Mouse (Mus musculus) ZHBTc4 (cell line): ENCODE measurements around the gene Adamtsl4.
"Not testable (repeated sequence)": the region's sequence is repeated elsewhere in the genome, so short reads cannot be mapped to it uniquely, and the experiment has no call there.

ENCODE experiments used
- DNase-seq: peaks from one replicate; pipeline ENCODE4 v3.0.0-alpha.2; 2011; ENCODE audit warnings: low read depth, low spot score

Adamtsl4 gene

DNA sequence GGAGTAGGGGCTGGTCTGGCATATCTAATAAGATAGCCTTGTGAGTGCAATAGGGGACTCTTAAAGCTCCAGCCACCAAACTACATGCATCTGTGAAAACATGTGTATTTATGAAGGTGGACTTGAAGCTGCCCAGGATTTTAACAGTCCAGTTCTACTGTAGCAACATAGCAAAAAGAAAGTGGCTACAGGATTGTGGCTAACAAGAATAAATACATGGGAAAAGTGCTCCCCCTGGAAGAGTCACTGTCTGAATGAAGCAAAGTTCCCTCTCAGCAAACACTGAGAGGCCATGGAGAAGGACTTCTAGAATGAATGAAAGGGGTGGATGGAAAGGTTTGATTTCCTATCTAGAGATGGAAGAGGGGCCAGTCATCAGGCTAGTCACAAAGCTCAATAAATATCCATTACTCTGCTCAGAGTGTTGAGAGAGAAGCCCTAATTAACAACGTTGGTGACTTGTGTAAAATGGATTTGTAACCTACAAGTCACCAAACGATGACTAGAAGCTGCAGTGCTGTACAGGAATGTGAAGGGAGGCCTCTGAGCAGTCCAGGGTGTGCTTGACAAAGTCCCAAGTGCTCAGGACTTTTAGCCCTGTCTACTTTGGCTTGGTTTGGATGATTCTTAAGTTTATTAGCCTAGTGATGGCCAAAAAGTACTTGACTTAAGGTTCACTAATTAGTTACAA lies 26.8 kb downstream of the Adamtsl4 start:
- no peak for DNase-seq

DNA sequence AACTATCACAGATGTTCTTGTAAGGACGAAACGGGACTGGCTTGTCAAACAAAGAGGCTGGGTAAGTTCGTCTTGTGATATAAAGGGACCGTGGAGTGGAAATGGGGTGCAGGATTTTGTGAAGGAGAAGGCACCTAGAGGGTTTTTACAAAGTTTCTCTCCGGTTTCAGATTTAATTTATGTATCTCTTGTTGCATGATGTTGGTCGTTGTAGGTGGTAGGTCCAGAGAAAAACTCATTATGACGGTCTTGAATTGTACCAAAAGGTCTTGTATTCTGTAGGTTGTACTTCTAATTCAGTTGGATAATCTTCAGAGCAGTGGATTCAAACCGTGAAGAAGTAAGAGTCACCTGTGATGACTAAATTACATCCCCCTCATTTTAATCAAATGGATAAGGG lies 27.8 kb downstream of the Adamtsl4 start:
- DNase-seq = no peak

DNA sequence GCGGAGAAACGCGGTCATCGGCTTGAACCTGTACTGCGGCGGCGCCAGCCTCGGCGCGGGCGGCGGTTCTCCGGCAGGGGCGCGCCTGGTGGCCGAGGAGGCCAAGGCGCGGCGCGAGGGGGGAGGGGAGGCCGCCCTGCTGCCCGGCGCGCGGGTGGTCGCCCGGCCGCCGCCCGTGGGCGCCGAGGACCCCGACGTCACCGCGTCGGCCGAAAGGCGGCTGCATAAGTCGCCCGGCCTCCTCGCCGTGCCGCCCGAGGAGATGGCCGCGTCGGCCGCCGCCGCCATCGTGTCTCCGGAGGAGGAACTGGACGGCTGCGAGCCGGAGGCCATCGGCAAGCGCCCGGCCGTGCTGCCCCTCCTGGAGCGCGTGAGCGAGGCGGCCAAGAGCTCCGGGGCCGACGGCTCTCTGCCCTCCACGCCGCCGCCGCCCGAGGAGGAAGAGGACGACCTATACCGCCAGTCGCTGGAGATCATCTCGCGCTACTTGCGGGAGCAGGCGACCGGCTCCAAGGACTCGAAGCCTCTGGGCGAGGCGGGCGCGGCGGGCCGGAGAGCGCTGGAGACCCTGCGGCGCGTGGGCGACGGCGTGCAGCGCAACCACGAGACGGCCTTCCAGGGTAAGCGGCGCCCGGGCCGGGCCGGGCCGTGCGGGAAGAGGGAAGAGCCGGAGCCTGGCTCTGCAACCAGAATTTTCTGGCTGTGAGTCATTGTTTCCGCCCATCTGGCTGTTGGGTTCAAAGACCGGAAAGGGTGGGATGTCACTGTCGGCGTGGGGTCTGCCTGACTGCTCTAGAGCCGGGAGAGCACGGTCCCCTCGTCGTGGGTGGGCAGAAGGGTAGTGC lies 28.6 kb downstream of the Adamtsl4 start:
- DNase-seq = peak; percentile 85

DNA sequence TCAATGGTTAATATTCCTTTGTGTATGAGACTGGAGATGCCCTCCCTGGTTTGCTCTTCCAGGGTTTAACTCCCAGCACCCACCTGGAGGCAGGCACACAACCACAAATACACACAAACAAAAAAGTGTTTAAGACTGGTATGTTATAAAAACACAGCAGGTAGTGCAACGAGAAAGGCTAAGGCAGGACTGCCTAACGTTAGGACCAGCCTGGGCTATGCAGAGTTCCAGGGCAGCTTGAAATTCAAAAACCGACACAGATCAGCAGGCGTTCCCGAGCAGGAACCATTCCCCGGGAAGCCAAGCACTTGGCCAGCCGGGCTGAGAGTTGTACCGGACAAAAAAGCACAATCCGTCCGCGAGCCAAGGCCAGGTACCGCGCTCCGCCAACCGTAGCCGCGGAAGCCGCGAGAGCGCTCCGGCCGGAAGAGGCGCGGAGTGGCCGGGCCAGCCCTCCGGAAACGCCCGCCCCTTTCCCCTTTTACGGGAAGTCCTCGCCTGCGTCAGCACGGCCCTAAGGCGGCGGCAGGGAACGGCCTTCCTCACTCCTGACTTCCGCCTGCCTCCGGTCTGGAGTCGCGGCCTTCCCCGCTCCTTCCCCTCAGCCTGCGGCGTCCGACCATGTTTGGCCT lies 29.4 kb downstream of the Adamtsl4 start, which contains the start of gene Mcl1:
Gene Mcl1, plus strand, starts transcription at position 553 of the 632 bp plus-strand sequence.
- peak; percentile 96 for DNase-seq

DNA sequence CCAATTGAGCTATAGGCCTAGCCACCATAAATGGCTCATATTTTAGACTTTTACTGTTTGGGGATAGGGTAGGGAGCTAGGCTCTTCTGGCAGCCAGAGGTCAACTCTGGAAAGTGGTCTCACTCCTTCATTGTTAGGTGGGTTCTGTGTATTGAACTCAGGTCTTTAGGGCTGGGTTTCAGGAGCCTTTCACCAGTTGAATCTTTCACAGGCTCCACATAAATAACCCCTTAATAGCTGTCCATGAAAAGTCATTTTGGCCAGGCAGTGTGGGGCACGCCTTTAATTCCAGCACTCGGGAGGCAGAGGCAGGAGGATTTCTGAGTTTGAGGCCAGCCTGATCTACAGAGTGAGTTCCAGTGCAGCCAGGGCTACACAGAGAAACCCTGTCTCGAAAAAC lies 30.0 kb downstream of the Adamtsl4 start:
- DNase-seq = no peak

DNA sequence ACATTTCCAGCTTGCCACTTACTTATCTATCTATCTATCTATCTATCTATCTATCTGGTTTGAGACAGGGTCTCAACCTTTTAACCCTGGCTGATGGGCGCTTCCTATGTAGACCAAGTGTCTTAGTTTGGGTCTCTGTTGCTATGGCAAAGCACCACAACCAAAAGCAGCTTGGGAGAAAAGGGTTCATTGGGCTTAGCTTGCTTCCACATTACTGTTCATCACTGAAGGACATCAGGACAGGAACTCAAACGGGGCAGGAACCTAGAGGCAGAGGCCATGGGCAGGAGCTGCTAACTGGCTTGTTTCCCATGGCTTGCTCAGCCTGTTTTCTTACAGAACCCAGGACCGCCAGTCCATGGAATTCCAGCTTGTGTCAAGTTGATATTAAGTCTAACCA lies 30.6 kb downstream of the Adamtsl4 start:
- DNase-seq = no peak

DNA sequence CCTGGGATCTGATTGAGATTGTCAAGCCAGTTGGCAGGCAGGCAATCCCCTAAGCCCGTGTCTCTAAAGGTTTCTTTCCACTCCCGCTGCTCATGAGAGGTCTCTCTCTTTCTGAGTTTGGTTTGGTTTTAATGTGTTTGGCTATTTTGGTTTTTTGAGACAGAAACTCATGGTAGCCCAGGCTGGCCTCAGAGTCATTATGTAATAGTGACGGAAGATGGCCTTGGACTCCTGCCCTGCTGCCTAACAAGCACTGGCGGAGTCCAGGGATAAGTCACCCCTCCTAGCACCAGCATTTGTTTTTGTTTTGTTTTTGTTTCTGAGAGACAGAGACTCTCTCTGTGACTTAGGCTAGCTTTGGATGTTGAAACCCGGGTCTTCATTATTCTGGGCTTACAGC lies 32.3 kb downstream of the Adamtsl4 start:
- DNase-seq = no peak

DNA sequence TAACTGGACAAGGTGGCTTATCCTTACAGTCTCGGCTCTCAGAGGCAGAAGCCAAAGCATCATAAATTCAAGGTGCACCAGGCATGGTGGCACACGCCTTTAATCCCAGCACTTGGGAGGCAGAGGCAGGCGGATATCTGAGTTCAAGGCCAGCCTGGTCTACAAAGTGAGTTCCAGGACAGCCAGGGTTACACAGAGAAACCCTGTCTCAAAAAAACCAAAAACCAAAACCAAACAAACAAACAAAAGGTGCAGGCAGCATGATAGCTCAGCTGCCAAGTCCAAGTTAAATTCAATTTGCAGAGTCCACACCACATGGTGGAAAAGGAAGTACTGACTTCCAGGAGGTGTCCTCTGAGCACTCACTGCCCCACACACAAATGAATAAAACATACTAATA lies 33.3 kb downstream of the Adamtsl4 start:
- DNase-seq = not testable (repeated sequence)

DNA sequence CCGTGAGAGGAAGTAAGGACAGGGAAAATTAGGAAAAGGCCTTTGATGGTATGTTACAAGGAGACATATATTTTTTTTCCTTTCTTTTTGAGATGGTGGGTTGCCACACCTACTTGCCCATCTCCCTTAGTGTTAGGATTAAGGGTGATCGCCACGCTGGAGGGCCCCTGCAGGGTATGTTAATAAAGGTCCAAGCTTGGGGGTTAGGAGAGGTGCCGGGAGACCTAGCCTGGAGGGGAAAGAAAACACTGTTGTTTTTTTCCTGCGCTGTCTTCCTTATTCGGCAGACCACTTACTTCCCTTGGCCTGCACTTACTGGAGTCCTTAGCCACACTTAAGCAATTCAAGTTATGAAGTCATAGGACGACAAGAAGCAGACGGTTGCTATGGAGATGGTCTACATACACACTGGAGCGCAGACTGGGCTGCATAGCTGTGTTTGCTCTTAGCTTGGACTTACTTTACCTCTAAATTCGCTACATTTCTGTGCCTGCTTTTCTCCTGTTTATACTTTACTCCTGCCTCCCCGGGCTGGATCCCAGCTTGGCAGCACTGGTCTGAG lies 34.2 kb downstream of the Adamtsl4 start:
- DNase-seq = peak; percentile 70

DNA sequence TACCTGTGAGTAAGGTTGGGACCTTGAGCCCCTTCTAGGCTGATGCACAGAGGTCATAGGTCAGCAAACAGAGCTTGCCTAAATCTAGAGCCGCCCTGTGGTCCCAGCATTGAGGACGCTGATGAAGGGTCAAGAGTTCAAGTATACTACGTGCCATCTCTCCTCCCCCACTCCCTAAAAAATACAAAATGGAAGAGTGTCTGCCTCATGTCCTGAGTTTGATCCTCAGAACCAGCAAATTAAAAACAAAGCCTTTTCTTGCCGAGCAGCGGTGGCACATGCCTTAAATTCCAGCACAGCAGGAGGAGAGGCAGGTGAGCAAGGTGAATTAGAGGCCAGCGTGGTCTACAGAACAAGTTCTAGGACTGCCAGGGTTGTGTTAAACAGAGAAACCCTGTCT lies 34.8 kb downstream of the Adamtsl4 start:
- DNase-seq = peak; percentile 95

DNA sequence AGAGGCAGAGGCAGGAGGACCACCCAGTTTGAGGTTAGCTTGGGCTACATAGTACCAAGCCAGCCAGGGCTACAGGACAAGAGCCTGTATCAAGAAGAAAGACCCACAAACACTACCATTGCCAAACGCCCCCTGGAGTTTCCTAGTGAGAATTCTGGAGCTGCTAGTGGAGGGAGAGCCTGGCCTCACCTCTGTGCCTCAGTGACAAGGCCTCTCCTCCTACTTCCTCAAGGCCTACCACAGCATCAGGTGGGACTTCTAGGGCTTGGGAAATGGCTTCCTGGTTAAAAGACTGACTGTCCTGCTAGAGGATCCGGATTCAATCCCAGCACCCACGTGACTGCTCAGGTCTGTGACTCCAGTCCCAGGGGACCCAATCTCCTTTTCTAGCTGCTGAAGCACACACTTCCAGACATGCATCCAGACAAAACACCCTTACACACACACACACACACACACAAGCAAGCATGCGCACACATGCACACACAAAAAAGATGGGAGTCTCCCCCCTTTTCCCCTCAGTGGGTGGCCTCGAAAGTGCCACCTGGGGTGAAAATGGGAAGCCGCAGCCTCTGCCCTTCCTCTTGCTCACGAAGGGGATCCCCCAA lies 35.4 kb downstream of the Adamtsl4 start:
- peak; percentile 91 for DNase-seq

DNA sequence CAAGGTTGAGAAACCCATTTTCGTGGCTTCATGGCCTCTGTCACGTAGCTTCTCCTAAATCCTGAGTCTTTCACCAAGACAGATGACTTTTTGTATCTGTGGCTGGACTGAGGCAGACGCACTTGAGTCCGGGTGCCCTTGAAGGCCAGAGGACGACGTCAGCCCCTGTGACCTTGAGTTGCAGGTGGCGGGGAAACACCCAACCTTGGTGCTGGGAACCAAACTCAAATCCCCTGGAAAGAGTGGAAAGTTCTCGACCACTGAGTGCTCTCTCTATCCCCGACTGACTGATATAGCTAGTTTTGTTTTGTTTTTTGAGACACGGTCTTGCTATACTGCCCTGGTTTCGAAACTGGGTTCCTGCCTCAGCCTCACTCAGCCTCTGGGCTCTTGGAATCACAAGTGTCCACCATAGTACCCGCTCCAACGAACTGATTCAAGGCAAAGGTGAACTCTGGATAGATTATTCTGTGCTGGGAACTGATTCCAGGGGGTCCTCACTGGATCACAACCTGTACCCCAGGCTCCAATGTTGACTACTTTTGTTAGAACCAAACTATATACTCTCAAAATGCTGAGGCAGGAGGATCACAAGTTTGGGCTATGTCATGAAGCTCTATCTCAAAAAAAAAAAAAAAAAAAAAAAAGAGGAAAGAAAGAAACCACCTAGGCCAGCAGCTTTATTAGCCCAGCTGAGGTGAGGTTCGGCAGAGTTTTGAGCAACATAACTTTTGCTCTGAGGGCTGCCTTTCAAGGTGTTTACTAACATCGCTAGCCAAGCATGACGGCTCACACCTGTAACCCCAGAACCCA lies 36.1 kb downstream of the Adamtsl4 start:
- peak; percentile 83 for DNase-seq

DNA sequence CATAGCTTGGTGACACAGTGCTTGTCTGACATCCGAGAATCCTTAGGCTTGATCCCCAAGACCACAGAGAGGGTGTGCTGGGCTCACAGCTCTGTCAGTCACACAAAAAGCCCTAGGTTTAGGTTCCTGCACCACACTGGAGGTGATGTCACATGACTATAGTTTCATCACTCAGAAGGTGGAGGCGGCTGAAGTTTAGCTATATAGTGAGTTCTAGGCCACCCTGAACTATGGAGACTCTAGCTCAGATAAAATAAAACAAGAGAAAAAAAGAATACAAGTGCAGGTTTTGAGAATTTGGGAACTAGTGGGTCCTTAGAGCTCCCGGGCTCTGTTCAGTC lies 36.7 kb downstream of the Adamtsl4 start:
- no peak for DNase-seq

DNA sequence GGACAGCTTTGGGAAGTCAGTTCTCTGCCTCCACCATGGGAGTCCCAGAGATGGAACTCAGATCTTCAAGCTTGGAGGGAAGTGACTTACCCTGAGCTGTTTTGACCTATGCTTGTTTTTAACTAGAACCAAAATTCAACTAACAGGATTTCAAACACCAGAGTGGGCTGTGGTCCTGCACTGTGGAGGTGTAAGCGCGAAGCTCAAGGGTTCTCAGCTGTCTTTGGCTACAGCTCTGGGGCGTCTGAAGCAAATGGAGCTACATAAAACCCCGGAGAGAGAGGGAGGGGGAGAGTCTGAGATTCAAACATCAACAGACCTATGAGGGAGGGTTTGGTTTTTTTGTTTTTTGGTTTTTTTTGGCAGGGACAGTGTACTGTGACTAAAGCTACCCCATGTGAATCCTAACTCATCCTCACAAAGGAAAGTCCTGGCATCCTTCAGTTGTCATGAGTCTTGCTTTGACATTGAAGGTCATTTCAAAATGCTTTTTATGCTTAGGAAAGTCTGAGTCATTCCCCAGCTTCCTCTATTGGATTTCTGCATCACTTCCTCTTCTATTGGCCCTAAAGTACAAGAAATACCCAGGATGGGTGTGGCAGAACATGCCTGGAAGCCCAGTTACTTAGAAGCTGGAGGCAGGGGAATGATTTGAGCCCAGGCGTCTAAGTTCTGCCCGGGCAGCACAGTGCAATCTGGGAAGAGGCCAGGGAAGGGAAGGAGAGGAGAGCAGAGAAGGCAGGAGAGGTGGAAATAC lies 37.3 kb downstream of the Adamtsl4 start:
- peak; percentile 82 for DNase-seq

DNA sequence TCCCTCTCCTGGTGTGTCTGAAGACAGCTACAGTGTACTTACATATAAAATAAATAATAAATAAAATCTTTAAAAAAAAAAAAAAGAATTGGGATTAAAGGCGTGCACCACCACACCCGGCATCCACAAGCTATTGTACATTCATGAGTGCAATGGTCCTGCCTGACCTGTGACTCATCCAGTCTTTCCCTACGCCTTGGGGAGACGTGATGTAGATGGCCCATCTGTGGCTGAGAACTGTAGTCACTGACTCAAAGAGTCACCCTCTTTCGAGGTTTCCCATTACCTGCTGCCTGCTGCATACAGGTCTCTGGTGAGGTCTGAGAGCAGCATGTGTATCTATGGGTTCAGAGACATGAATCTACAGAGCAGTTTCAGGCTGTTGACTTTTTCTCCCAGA lies 39.7 kb downstream of the Adamtsl4 start:
- DNase-seq = no peak

DNA sequence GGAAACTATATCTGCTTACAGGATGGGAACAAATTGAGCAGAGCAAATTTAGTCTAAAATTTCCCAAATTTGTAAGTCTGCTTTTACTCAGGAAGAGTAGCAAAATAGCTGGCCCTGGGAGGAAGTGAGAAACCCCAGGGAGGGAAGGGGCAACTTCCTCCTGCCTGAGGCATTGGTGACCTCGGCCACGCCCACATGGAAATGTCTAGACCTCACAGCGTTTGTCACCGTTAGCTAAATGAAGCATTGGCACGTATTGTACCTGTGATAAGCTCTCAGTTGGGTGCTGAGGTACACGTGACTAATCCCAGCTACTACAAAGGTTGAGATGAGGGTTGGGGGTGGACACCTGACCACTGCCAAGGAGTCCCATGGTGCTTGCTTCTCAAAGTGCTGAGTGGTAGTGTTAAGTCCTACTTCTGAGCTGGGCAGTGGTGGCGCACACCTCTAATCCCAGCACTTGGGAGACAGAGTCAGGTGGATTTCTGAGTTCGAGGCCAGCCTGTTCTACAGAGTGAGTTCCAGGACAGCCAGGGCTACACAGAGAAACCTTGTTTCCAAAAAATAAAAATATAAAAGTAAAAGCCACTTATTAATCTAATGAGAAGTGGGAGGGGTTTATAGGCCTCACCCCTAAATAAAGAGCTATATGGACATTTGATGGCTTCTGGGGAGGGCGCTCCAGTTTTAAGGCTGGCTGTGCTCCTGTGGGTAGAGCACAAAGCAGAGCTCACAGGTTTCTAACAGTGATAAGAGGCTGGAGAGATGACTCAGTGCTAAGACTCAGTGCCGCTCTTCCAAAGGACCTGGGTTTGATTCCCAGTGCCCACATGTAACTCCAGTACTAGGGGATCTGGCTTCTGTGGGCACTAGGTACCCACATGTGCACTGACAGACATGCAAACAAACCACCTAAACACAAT lies 42.1 kb downstream of the Adamtsl4 start:
- peak; percentile 92 for DNase-seq

DNA sequence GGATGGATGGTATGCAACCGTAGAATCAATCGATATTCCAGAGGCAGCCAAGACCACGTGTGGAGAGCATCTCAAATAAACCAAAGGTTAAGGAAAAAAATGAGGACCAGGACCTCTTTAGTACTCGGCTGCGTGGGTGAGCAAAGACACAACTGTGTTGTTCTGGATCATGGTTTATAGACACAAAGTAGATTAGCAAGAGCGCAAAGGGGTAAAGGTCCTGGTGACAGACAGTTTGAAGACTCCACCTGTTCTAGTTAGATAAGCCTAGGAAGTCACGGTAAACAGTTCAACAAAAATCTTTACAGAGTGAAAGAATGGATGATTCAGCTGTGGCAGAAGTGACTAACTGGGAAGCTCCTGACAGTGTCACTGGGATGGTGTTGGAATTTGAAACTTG lies 44.6 kb downstream of the Adamtsl4 start:
- no peak for DNase-seq

DNA sequence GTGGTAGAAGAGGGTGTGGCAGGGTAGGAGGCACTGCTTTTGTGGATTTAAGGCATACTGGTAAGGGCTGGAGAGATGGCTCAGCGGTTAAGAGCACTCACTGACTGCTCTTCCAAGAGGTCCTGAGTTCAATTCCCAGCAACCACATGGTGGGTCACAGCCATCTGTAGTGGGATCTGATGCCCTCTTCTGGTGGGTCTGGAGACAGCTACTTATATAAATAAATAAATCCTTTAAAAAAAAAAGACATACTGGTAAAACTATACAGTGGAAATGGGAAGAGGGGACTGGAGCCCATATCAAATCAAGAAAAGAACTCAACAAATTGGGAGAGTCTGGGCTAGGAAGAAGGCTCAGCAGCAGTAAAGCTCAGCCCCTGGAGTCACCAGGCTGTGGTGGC lies 48.0 kb downstream of the Adamtsl4 start:
- peak; percentile 45 for DNase-seq

DNA sequence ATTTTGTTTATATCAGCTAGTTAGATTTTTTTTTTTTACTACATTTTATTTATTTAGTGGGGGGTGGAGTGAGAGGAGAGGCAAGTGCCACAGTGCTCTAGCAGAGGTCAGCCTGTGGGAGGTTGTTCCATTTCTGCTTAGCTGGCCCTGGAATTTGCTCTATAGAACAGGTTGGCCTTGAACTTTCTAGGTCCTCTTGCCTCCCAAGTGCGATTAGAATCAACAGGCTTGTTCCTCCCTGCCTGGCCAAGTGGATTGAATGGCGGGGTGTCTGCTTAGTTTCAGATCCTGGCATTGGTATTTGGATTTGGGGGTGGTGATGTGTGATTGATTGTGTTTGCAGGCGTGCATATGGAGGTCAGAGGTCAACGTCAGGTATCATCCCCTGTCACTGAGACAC lies 51.6 kb downstream of the Adamtsl4 start:
- DNase-seq = peak; percentile 40
